Comparison of ENCODE assay signal across 18 mouse cellular contexts in genomic region chr8:86282922-86283321, GRCm38 (mm10).
A peak's percentile ranks its signal among the peaks of the same experiment; 100 is the strongest.
DNase-seq lines count a peak whose midpoint lies in the region; ATAC-seq and TF ChIP-seq lines count a peak whose summit lies in the region.
"Had no signal": no experiment of that assay in that cellular context is flagged by ENCODE, and none has a peak within 500 bp of the region (broad histone marks: within the 10 kb centered on the region; RNA-seq: fewer than 3 reads in every experiment).

No protein-coding gene starts in this region.

- H3K4me2 ChIP-seq in midbrain, postnatal 0 days (ENCODE audit: low read depth, low read length, poor library complexity, severe bottlenecking): no peak overlapping the region
- H3K4me2 ChIP-seq in midbrain, embryonic 16.5 days (ENCODE audit: low read length): no peak overlapping the region
- H3K4me2 ChIP-seq: embryonic facial prominence, embryonic 12.5 days; heart, embryonic 12.5 days; limb, embryonic 13.5 days; liver, embryonic 15.5 days; midbrain, embryonic 12.5 days had no signal

- H3K36me3 ChIP-seq in midbrain, postnatal 0 days (ENCODE audit: insufficient read depth, low read length): no peaks in the 10 kb centered on the region
- H3K36me3 ChIP-seq in midbrain, embryonic 16.5 days (ENCODE audit: control insufficient read depth, insufficient read depth, low read length): no peaks in the 10 kb centered on the region
- H3K36me3 ChIP-seq: embryonic facial prominence, embryonic 12.5 days; heart, embryonic 12.5 days; limb, embryonic 13.5 days; liver, embryonic 15.5 days; midbrain, embryonic 12.5 days had no signal

- H3K27me3 ChIP-seq in midbrain, postnatal 0 days (ENCODE audit: insufficient read depth, low read length): no peaks in the 10 kb centered on the region
- H3K27me3 ChIP-seq in midbrain, embryonic 16.5 days (ENCODE audit: control insufficient read depth, insufficient read depth, low read depth, low read length): no peaks in the 10 kb centered on the region
- H3K27me3 ChIP-seq: embryonic facial prominence, embryonic 12.5 days; heart, embryonic 12.5 days; limb, embryonic 13.5 days; liver, embryonic 15.5 days; midbrain, embryonic 12.5 days had no signal

- no peak overlapping the region for H3K27ac ChIP-seq in midbrain, postnatal 0 days (ENCODE audit: low read depth, low read length)
- no peak overlapping the region for H3K27ac ChIP-seq in midbrain, embryonic 16.5 days (ENCODE audit: low read length)
- H3K27ac ChIP-seq: embryonic facial prominence, embryonic 12.5 days; kidney, postnatal 0 days; limb, embryonic 13.5 days; liver, embryonic 15.5 days; midbrain, embryonic 12.5 days had no signal

- H3K9ac ChIP-seq in midbrain, postnatal 0 days (replicated peaks; ENCODE audit: low read length, poor library complexity, severe bottlenecking): no peak overlapping the region
- no peak overlapping the region for H3K9ac ChIP-seq in midbrain, embryonic 16.5 days (ENCODE audit: low read depth, low read length)
- H3K9ac ChIP-seq: embryonic facial prominence, embryonic 12.5 days; heart, embryonic 12.5 days; limb, embryonic 13.5 days; liver, embryonic 15.5 days; midbrain, embryonic 12.5 days had no signal

- no peaks in the 10 kb centered on the region for H3K4me1 ChIP-seq in midbrain, postnatal 0 days (ENCODE audit: insufficient read depth, low read length)
- no peaks in the 10 kb centered on the region for H3K4me1 ChIP-seq in midbrain, embryonic 16.5 days (ENCODE audit: control insufficient read depth, insufficient read depth, low read length)
- H3K4me1 ChIP-seq: embryonic facial prominence, embryonic 12.5 days; heart, embryonic 12.5 days; liver, embryonic 15.5 days; midbrain, embryonic 12.5 days had no signal

- WGBS in midbrain, postnatal 0 days: 36% methylated on average over 7 of the region's 7 CpGs
- WGBS in midbrain, embryonic 16.5 days: 32% methylated on average over 7 of the region's 7 CpGs

- peak; percentile 56 to 60 for DNase-seq in cerebellum, postnatal 14 days
- no peak for DNase-seq in cerebellum, adult 11 months
- peak; percentile 13 for DNase-seq in kidney, postnatal 10 days
- no peak for DNase-seq in kidney, postnatal 25 days
- DNase-seq in midbrain, postnatal 0 days (ENCODE audit: low spot score): peak; percentile 45
- peak; percentile 30 for DNase-seq in right cerebral cortex, postnatal 14 days
- DNase-seq: B cell, adult 2 months; gastrocnemius, postnatal 36 days; heart, postnatal 36 days; thymus, postnatal 36 days had no signal

- ATAC-seq in midbrain, postnatal 0 days (ENCODE audit: low FRiP score): no peak
- no peak for ATAC-seq in midbrain, embryonic 16.5 days
- ATAC-seq: intestine, postnatal 0 days had no signal

- no peak overlapping the region for H3K4me3 ChIP-seq in midbrain, postnatal 0 days (ENCODE audit: low read depth, low read length)
- no peak overlapping the region for H3K4me3 ChIP-seq in midbrain, embryonic 16.5 days (ENCODE audit: low read depth, low read length)
- H3K4me3 ChIP-seq: embryonic facial prominence, embryonic 12.5 days; heart, embryonic 12.5 days; limb, embryonic 13.5 days; liver, embryonic 15.5 days; midbrain, embryonic 12.5 days had no signal

- no peaks in the 10 kb centered on the region for H3K9me3 ChIP-seq in midbrain, postnatal 0 days (ENCODE audit: low read length)
- no peaks in the 10 kb centered on the region for H3K9me3 ChIP-seq in midbrain, embryonic 16.5 days (replicated peaks; ENCODE audit: control insufficient read depth, low read length, poor library complexity, severe bottlenecking)
- H3K9me3 ChIP-seq: embryonic facial prominence, embryonic 12.5 days; limb, embryonic 13.5 days; liver, embryonic 15.5 days; midbrain, embryonic 12.5 days had no signal

- TF ChIP-seq CTCF in midbrain, postnatal 0 days (IDR thresholded peaks at IDR 0.05): no peak

Comparison
In these comparisons a context has a peak if more than half of its experiments do, and no peak if none do; other contexts are left out.
1. DNase-seq: peak in cerebellum, postnatal 14 days (2 of 2), kidney, postnatal 10 days (single experiment), midbrain, postnatal 0 days (single experiment) and right cerebral cortex, postnatal 14 days (single experiment); none in cerebellum, adult 11 months (single experiment) and kidney, postnatal 25 days (0 of 2).